10 mouse cellular contexts compared by ENCODE assay signal in the genomic region with DNA sequence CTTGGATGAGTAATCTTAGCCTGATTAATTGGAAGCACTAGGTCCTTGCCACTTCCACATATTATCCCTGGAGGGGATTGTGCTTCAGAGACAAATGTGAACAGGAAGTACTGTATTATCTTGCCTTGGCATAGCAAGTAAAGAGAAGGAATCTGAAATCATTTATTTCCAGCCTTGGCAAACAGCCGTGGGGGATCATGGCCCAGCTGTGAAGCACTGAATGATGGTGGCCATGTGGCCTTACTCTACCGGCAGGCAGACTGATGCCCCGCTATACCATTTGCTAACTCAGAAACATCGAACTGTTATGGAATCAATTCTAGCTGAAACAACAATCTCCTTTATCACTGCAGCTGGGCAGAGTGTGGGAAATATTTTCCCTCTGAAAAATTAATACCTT.
"Had no signal": no experiment of that assay in that cellular context is flagged by ENCODE, and none has a peak within 500 bp of the region (broad histone marks: within the 10 kb centered on the region; RNA-seq: fewer than 3 reads in every experiment).

No protein-coding gene starts in this region.

- H3K4me3 ChIP-seq: intestine, embryonic 15.5 days; layer of hippocampus, adult 2 months; limb, embryonic 15.5 days; liver, embryonic 12.5 days; midbrain, embryonic 13.5 days; neural tube, embryonic 12.5 days had no signal

- DNase-seq: kidney, adult 8-10 months; left cerebral cortex, postnatal 4 days; thymus, postnatal 14 days had no signal

- H3K36me3 ChIP-seq: intestine, embryonic 15.5 days; limb, embryonic 15.5 days; liver, embryonic 12.5 days; midbrain, embryonic 13.5 days; neural tube, embryonic 12.5 days had no signal

- H3K9me3 ChIP-seq: intestine, embryonic 15.5 days; limb, embryonic 15.5 days; liver, embryonic 12.5 days; midbrain, embryonic 13.5 days; neural tube, embryonic 12.5 days had no signal

- H3K27me3 ChIP-seq: intestine, embryonic 15.5 days; limb, embryonic 15.5 days; liver, embryonic 12.5 days; midbrain, embryonic 13.5 days; neural tube, embryonic 12.5 days had no signal

- H3K9ac ChIP-seq: intestine, embryonic 15.5 days; limb, embryonic 15.5 days; liver, embryonic 12.5 days; midbrain, embryonic 13.5 days; neural tube, embryonic 12.5 days had no signal

- ATAC-seq: intestine, embryonic 15.5 days; liver, embryonic 12.5 days; midbrain, embryonic 13.5 days had no signal

- H3K4me1 ChIP-seq: intestine, embryonic 15.5 days; limb, embryonic 15.5 days; liver, embryonic 12.5 days had no signal

- H3K4me2 ChIP-seq: intestine, embryonic 15.5 days; limb, embryonic 15.5 days; liver, embryonic 12.5 days; midbrain, embryonic 13.5 days; neural tube, embryonic 12.5 days had no signal

- H3K27ac ChIP-seq: intestine, embryonic 15.5 days; layer of hippocampus, adult 2 months; limb, embryonic 15.5 days; liver, embryonic 12.5 days; midbrain, embryonic 13.5 days; neural tube, embryonic 12.5 days; stomach, postnatal 0 days had no signal
